Mouse (Mus musculus) heart, embryonic 16.5 days (tissue): ENCODE measurements at regions not wholly inside any gene's neighbourhood (a gene's known extent, or its start where the extent isn't known, plus 50 kb on each side); places are given as distances from the start of the nearest gene placed in this dataset.

Source experiments
- ATAC-seq: fragments of 200-750 bp; cut with Nextera tagmentation; replicated peaks from 2 replicates; pipeline ENCODE4 v1.8.0; 2017; ENCODE audit warnings: moderate number of reproducible peaks; ENCODE audit not compliant: insufficient read depth, low FRiP score; ENCODE audit errors: extremely low read depth
- H3K27ac ChIP-seq: fragments of 300-500 bp; sonication (generic); 2 replicates; pipeline ENCODE4 v1.5.1; 2014; ENCODE audit warnings: mild to moderate bottlenecking, low read length, control low read depth, moderate library complexity
- H3K27me3 ChIP-seq: fragments of 300-500 bp; sonication (generic); 2 replicates; pipeline ENCODE4 v1.6.1; 2014; ENCODE audit warnings: low read length, mixed read lengths; ENCODE audit not compliant: control insufficient read depth, insufficient read depth
- H3K36me3 ChIP-seq: fragments of 300-500 bp; sonication (generic); 2 replicates; pipeline ENCODE4 v1.6.1; 2014; ENCODE audit not compliant: control insufficient read depth, insufficient read depth
- H3K4me1 ChIP-seq: fragments of 300-500 bp; sonication (generic); 2 replicates; pipeline ENCODE4 v1.6.1; 2014; ENCODE audit warnings: low read length, mixed read lengths; ENCODE audit not compliant: control insufficient read depth, insufficient read depth
- H3K4me2 ChIP-seq: fragments of 300-500 bp; sonication (generic); 2 replicates; pipeline ENCODE4 v1.6.1; 2014; ENCODE audit warnings: low read depth, mild to moderate bottlenecking, control low read depth, low read length
- H3K4me3 ChIP-seq: fragments of 300-500 bp; sonication (generic); 2 replicates; pipeline ENCODE4 v1.5.1; 2014; ENCODE audit warnings: mild to moderate bottlenecking, control low read depth, low read length
- H3K9ac ChIP-seq: fragments of 300-500 bp; sonication (generic); 2 replicates; pipeline ENCODE4 v1.6.1; 2014; ENCODE audit warnings: low read length, control low read depth
- H3K9me3 ChIP-seq: fragments of 300-500 bp; sonication (generic); replicated peaks from 2 replicates; pipeline ENCODE4 v1.6.1; 2016; ENCODE audit warnings: low read length; ENCODE audit not compliant: control insufficient read depth
- WGBS: fragments of 180-500 bp; shearing (Covaris S2); extraction: QIAGEN DNeasy Blood & Tissue Kit; methylation state at CpG from one replicate; pipeline ENCODE4 v1.1.7; 2014; 5-methylcytosine and 5-hydroxymethylcytosine counted together

GRCm38 (mm10) chr1:88860871-88861589 is 159.0 kb upstream of the Arl4c start:
- no peak overlapping the region for H3K4me2 ChIP-seq
- no peak overlapping the region for H3K4me3 ChIP-seq
- no peak for ATAC-seq
- H3K27ac ChIP-seq = no peak overlapping the region
- 61% methylated on average over 7 of the region's 7 CpGs for WGBS
- no peaks in the 10 kb centered on the region for H3K4me1 ChIP-seq
- H3K36me3 ChIP-seq = no peaks in the 10 kb centered on the region
- no peaks in the 10 kb centered on the region for H3K9me3 ChIP-seq
- no peak overlapping the region for H3K9ac ChIP-seq
- no peaks in the 10 kb centered on the region for H3K27me3 ChIP-seq

- no peak overlapping the region for H3K4me2 ChIP-seq
- no peak overlapping the region for H3K27ac ChIP-seq
- 69% methylated on average over 4 of the region's 4 CpGs for WGBS
Measured at GRCm38 (mm10) chr1:88861590-88861935, 159.5 kb upstream of the Arl4c start.

GRCm38 (mm10) chr1:88865436-88865835 is 163.4 kb upstream of the Arl4c start:
- H3K4me1 ChIP-seq = no peaks in the 10 kb centered on the region
- no peak overlapping the region for H3K27ac ChIP-seq
- H3K4me3 ChIP-seq = no peak overlapping the region
- H3K9me3 ChIP-seq = no peaks in the 10 kb centered on the region
- 31% methylated on average over 6 of the region's 6 CpGs for WGBS
- H3K4me2 ChIP-seq = no peak overlapping the region
- H3K9ac ChIP-seq = no peak overlapping the region
- no peaks in the 10 kb centered on the region for H3K27me3 ChIP-seq
- H3K36me3 ChIP-seq = no peaks in the 10 kb centered on the region
- no peak for ATAC-seq

More at GRCm38 (mm10) chr1:88861590-88861935, 159.5 kb upstream of the Arl4c start:
- Histone ChIP-seq H3K9ac (no peak overlapping the region), H3K4me1 (no peaks in the 10 kb centered on the region), H3K27me3 (no peaks in the 10 kb centered on the region), H3K36me3 (no peaks in the 10 kb centered on the region), H3K4me3 (no peak overlapping the region), H3K9me3 (no peaks in the 10 kb centered on the region)
- no peak for ATAC-seq

- H3K27ac ChIP-seq = no peak overlapping the region
- peaks cover 2% of the 10 kb centered on the region; the same call in 1 of the 2 replicates for H3K9me3 ChIP-seq
- H3K4me2 ChIP-seq = no peak overlapping the region
- H3K4me3 ChIP-seq = no peak overlapping the region
- no peak for ATAC-seq
- no peaks in the 10 kb centered on the region for H3K27me3 ChIP-seq
- H3K9ac ChIP-seq = no peak overlapping the region
- WGBS = 89% methylated on average over 2 of the region's 2 CpGs
- no peaks in the 10 kb centered on the region for H3K4me1 ChIP-seq
- no peaks in the 10 kb centered on the region for H3K36me3 ChIP-seq
Measured at GRCm38 (mm10) chr1:88866571-88866970, 164.6 kb upstream of the Arl4c start.

GRCm38 (mm10) chr1:88867138-88867537 is 165.1 kb upstream of the Arl4c start:
- Histone ChIP-seq H3K27me3 (no peaks in the 10 kb centered on the region), H3K4me2 (no peak overlapping the region), H3K9me3 (peaks cover 2% of the 10 kb centered on the region), H3K4me3 (no peak overlapping the region), H3K9ac (no peak overlapping the region), H3K27ac (no peak overlapping the region), H3K36me3 (no peaks in the 10 kb centered on the region), H3K4me1 (no peaks in the 10 kb centered on the region)
- 75% methylated on average over 3 of the region's 3 CpGs for WGBS
- ATAC-seq = no peak

- H3K27ac ChIP-seq = no peak overlapping the region
- no peaks in the 10 kb centered on the region for H3K36me3 ChIP-seq
- no peak for ATAC-seq
- no peaks in the 10 kb centered on the region for H3K4me1 ChIP-seq
- WGBS = 75% methylated on average over 4 of the region's 4 CpGs
- H3K4me3 ChIP-seq = no peak overlapping the region
- no peak overlapping the region for H3K9ac ChIP-seq
- no peaks in the 10 kb centered on the region for H3K27me3 ChIP-seq
- no peak overlapping the region for H3K4me2 ChIP-seq
- H3K9me3 ChIP-seq = peaks cover 2% of the 10 kb centered on the region
Measured at GRCm38 (mm10) chr1:88869885-88870284, 167.9 kb upstream of the Arl4c start.

GRCm38 (mm10) chr1:88875356-88875755 is 173.3 kb upstream of the Arl4c start:
- Histone ChIP-seq H3K9me3 (peaks cover 2% of the 10 kb centered on the region), H3K9ac (no peak overlapping the region), H3K27me3 (no peaks in the 10 kb centered on the region), H3K4me2 (no peak overlapping the region), H3K27ac (no peak overlapping the region), H3K4me1 (no peaks in the 10 kb centered on the region), H3K4me3 (no peak overlapping the region), H3K36me3 (no peaks in the 10 kb centered on the region)
- ATAC-seq = no peak
- 67% methylated on average over 6 of the region's 6 CpGs for WGBS

GRCm38 (mm10) chr1:88877441-88877840 is 175.4 kb upstream of the Arl4c start:
- Histone ChIP-seq H3K4me2 (no peak overlapping the region), H3K36me3 (no peaks in the 10 kb centered on the region), H3K27ac (no peak overlapping the region), H3K9ac (no peak overlapping the region), H3K4me3 (no peak overlapping the region), H3K9me3 (no peaks in the 10 kb centered on the region; the same call in 1 of the 2 replicates), H3K27me3 (no peaks in the 10 kb centered on the region), H3K4me1 (no peaks in the 10 kb centered on the region)
- ATAC-seq = no peak
- 87% methylated on average over 11 of the region's 11 CpGs for WGBS

GRCm38 (mm10) chr1:88878831-88879230 is 176.8 kb upstream of the Arl4c start:
- WGBS = 71% methylated on average over 10 of the region's 10 CpGs
- Histone ChIP-seq H3K36me3 (no peaks in the 10 kb centered on the region), H3K9ac (no peak overlapping the region), H3K4me1 (no peaks in the 10 kb centered on the region), H3K4me3 (no peak overlapping the region), H3K27me3 (no peaks in the 10 kb centered on the region), H3K4me2 (no peak overlapping the region), H3K27ac (no peak overlapping the region), H3K9me3 (no peaks in the 10 kb centered on the region)
- no peak for ATAC-seq
